ENCODE assay signal across 9 mouse cellular contexts in genomic region chr14:31664100-31664902, GRCm38 (mm10). TPM values are rescaled to one million over a fixed set of nuclear protein-coding genes. Genes with fewer than 3 reads are reported as not detected.
DNase-seq lines count a peak whose midpoint lies in the region; ATAC-seq and TF ChIP-seq lines count a peak whose summit lies in the region.
"Had no signal": no experiment of that assay in that cellular context is flagged by ENCODE, and none has a peak within 500 bp of the region (broad histone marks: within the 10 kb centered on the region; RNA-seq: fewer than 3 reads in every experiment).

No protein-coding gene starts in this region.

- H3K4me1 ChIP-seq in stomach, postnatal 0 days (replicated peaks; ENCODE audit: control insufficient read depth, insufficient read depth) = peaks cover 28% of the 10 kb centered on the region

- H3K27ac ChIP-seq in gastrocnemius, adult 2 months = peak overlapping the region; percentile 100
- peak overlapping the region; percentile 99 for H3K27ac ChIP-seq in stomach, postnatal 0 days (replicated peaks)
- H3K27ac ChIP-seq: macrophage had no signal

- no peak for ATAC-seq in stomach, postnatal 0 days (ENCODE audit: low FRiP score, low TSS enrichment)

- no peak overlapping the region for H3K4me2 ChIP-seq in stomach, postnatal 0 days (replicated peaks; ENCODE audit: low read depth)

- no peaks in the 10 kb centered on the region for H3K27me3 ChIP-seq in stomach, postnatal 0 days (ENCODE audit: control insufficient read depth, insufficient read depth, low read length)

- TF ChIP-seq EP300 in stomach, postnatal 0 days (optimal IDR thresholded peaks at IDR 0.05) = no peak

- WGBS in stomach, postnatal 0 days = 41% methylated on average over 18 of the region's 18 CpGs

- intact Hi-C loops in gastrocnemius, adult 2 months (cut with DNase I) = no loop called here

- H3K9me3 ChIP-seq in stomach, postnatal 0 days (ENCODE audit: control insufficient read depth, low read length) = no peaks in the 10 kb centered on the region

- no peaks in the 10 kb centered on the region for H3K36me3 ChIP-seq in stomach, postnatal 0 days (ENCODE audit: control insufficient read depth, insufficient read depth, low read length)

- H3K4me3 ChIP-seq in gastrocnemius, adult 2 months = no peak overlapping the region
- no peak overlapping the region for H3K4me3 ChIP-seq in stomach, postnatal 0 days (ENCODE audit: low read depth, low read length)

- no peak overlapping the region for H3K9ac ChIP-seq in stomach, postnatal 0 days (ENCODE audit: low read length)

- no peak for TF ChIP-seq CTCF in gastrocnemius, adult 2 months (IDR thresholded peaks at IDR 0.05)
- no peak for TF ChIP-seq CTCF in stomach, postnatal 0 days (IDR thresholded peaks at IDR 0.05; ENCODE audit: low read depth)

- DNase-seq in gastrocnemius, adult 2 months = no peak
- DNase-seq in gastrocnemius, postnatal 4 days (ENCODE audit: low spot score in 2 of 2) = no peak
- peak; percentile 48 to 66 for DNase-seq in right cerebral cortex, postnatal 10 days (ENCODE audit: low spot score in 2 of 2)
- no peak for DNase-seq in right cerebral cortex, adult 18-20 months
- peak; percentile 57 for DNase-seq in kidney, postnatal 14 days
- DNase-seq in stomach, postnatal 0 days (ENCODE audit: low spot score) = no peak
- no peak for DNase-seq in adrenal gland, postnatal 4 days (ENCODE audit: low spot score in 2 of 2)
- no peak for DNase-seq in gastrocnemius, postnatal 10 days

RNA-seq across cellular contexts. Expression of gene Hacl1, which starts 23.2 kb away (rescaled TPM):
- total RNA-seq in gastrocnemius, adult 2 months (2021) = 1 to 10 TPM; 4.9 to 5.7 TPM
- total RNA-seq in gastrocnemius, postnatal 4 days (2021) = 10 to 100 TPM; 15.0 to 15.4 TPM
- polyA plus RNA-seq in stomach, postnatal 0 days (2015; fragmentation: Nextera tagmentation; extraction: Ambion mirVana) = 10.9 TPM in 2 replicates
- total RNA-seq in adrenal gland, postnatal 4 days (2021) = 10 to 100 TPM; 75.9 to 86.7 TPM
- 10 to 100 TPM; 10.9 to 12.3 TPM for total RNA-seq in gastrocnemius, postnatal 10 days (2021)

RNA-seq across cellular contexts. Expression of gene Btd, which starts 23.5 kb away (rescaled TPM):
- total RNA-seq in gastrocnemius, adult 2 months (2021) = 1 to 10 TPM; 3.8 to 5.8 TPM
- 10 to 100 TPM; 16.9 to 19.1 TPM for total RNA-seq in gastrocnemius, postnatal 4 days (2021)
- 17.0 and 17.5 TPM in 2 replicates for polyA plus RNA-seq in stomach, postnatal 0 days (2015; fragmentation: Nextera tagmentation; extraction: Ambion mirVana)
- total RNA-seq in adrenal gland, postnatal 4 days (2021) = 10 to 100 TPM; 62.4 to 63.5 TPM
- 10 to 100 TPM; 11.0 to 11.1 TPM for total RNA-seq in gastrocnemius, postnatal 10 days (2021)

RNA-seq across cellular contexts. Expression of gene Gm49387, which starts 23.6 kb away (rescaled TPM):
- total RNA-seq in gastrocnemius, adult 2 months (2021) = under 1 TPM; 0.70 to 0.84 TPM
- not detected for total RNA-seq in gastrocnemius, postnatal 4 days (2021)
- 0.52 and 1.1 TPM in 2 replicates for polyA plus RNA-seq in stomach, postnatal 0 days (2015; fragmentation: Nextera tagmentation; extraction: Ambion mirVana)
- total RNA-seq in adrenal gland, postnatal 4 days (2021) = not detected
- total RNA-seq in gastrocnemius, postnatal 10 days (2021) = under 1 TPM in 1 of 2 experiments, not detected in 1; 0.56 TPM
- polyA plus RNA-seq: macrophage had no signal

Comparison
In these comparisons a context has a peak if more than half of its experiments do, and no peak if none do; other contexts are left out.
1. DNase-seq: peak in right cerebral cortex, postnatal 10 days (2 of 2) and kidney, postnatal 14 days (single experiment); none in gastrocnemius, adult 2 months (single experiment), gastrocnemius, postnatal 4 days (0 of 2), right cerebral cortex, adult 18-20 months (single experiment), stomach, postnatal 0 days (single experiment), adrenal gland, postnatal 4 days (0 of 2) and gastrocnemius, postnatal 10 days (single experiment).
2. RNA of gene Hacl1, which starts 23.2 kb away (total RNA-seq): 75.9 to 86.7 TPM in adrenal gland, postnatal 4 days; 15.0 to 15.4 TPM in gastrocnemius, postnatal 4 days, 10.9 to 12.3 TPM in gastrocnemius, postnatal 10 days and 4.9 to 5.7 TPM in gastrocnemius, adult 2 months; every median in the first group is over 4 times any median in the second.